Mouse (Mus musculus): ENCODE results near the gene Catsper1. TPM values are rescaled to one million over a fixed set of nuclear protein-coding genes. Genes with fewer than 3 reads are reported as not detected.

Catsper1 gene
- total and polyA plus RNA-seq, 2 experiments from 2014 or later, result not detected

DNA sequence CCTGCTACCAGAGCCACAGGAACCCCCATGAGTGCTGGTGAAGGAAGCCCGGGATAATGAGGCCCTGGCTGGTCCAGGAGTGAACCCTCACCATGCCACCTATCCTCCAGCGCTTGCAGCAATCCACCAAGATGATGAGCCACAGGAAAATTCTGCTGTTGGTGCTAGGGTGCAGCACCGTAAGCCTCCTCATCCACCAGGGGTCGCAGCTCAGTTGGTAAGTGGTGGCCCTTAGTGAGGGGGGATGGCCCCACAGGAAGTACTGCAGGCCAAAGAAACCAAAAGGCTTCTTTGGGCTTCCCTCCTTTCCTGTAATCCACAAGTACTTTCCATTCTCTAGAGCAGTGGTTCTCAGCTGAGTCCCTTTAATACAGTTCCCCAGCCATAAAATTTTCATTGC, 33.1 kb upstream of the Catsper1 start:
- Histone ChIP-seq H3K27ac (ENCODE audit: low read depth, low read length) (no peak overlapping the region), H3K4me1 (ENCODE audit: insufficient read depth) (peaks cover 8% of the 10 kb centered on the region), H3K9ac (no peak overlapping the region), H3K36me3 (ENCODE audit: insufficient read depth) (peaks cover 43% of the 10 kb centered on the region), H3K27me3 (ENCODE audit: insufficient read depth, low read length) (no peaks in the 10 kb centered on the region), H3K4me2 (ENCODE audit: low read depth) (no peak overlapping the region), H3K4me3 (ENCODE audit: low read depth, low read length) (no peak overlapping the region), H3K9me3 (ENCODE audit: low read length) (no peaks in the 10 kb centered on the region)
- peak; percentile 24 for DNase-seq
- 29% methylated on average over 4 of the region's 4 CpGs for WGBS
- TF ChIP-seq CTCF (IDR thresholded peaks at IDR 0.05; ENCODE audit: low read depth), result peak; percentile 71
- ATAC-seq, result no peak

DNA sequence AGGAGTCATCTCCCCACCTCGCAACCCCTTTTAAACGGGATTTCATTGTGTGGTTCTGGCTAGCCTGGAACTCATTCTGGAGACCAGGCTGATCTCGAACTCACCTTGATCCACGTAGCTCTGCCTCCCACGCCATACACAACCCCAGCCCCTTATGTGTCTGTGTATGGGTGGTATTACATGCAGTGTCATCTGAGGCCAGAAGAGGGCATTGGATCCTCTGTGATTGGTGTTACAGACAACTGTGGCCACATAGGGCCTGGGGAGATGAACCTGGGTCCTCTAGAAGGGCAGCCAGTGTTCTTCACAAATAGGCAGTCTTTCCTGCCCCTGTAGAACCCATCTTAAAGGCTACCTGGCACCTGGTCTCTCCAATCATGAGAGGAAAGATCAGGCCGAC, 29.3 kb upstream of the Catsper1 start:
- Histone ChIP-seq H3K9ac (no peak overlapping the region), H3K4me2 (ENCODE audit: low read depth) (no peak overlapping the region), H3K4me1 (ENCODE audit: insufficient read depth) (no peaks in the 10 kb centered on the region), H3K4me3 (ENCODE audit: low read depth, low read length) (no peak overlapping the region), H3K27me3 (ENCODE audit: insufficient read depth, low read length) (no peaks in the 10 kb centered on the region), H3K27ac (ENCODE audit: low read depth, low read length) (no peak overlapping the region), H3K9me3 (ENCODE audit: low read length) (no peaks in the 10 kb centered on the region), H3K36me3 (ENCODE audit: insufficient read depth) (peaks cover 49% of the 10 kb centered on the region)
- peak; percentile 49 for TF ChIP-seq CTCF (IDR thresholded peaks at IDR 0.05; ENCODE audit: low read depth)
- 85% methylated on average over 6 of the region's 6 CpGs for WGBS
- ATAC-seq, result 0 out of 2 replicates have a peak, but pooled peaks have one; percentile 36
- peak; percentile 12 for DNase-seq

DNA sequence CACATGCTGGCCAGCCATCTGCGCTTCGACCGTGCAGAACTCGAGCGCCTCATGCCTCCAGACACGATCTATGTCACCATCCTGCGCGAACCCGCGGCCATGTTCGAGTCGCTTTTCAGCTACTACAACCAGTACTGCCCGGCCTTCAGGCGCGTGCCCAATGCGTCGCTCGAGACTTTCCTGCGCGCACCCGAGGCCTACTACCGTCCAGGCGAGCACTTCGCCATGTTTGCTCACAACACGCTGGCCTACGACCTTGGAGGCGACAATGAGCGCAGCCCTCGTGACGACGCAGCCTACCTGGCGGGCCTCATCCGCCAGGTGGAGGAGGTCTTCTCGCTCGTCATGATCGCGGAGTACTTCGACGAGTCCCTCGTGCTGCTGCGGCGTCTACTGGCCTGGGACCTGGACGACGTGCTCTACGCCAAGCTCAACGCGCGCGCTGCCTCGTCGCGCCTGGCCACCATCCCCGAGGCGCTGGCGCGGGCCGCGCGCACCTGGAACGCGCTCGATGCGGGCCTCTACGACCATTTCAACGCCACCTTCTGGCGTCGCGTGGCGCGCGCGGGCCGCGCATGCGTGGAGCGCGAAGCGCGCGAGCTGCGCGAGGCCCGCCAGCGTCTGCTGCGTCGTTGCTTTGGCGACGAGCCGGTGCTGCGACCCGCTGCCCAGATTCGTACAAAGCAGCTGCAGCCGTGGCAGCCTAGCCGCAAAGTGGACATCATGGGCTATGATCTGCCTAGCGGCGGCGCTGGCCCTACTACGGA, 28.4 kb upstream of the Catsper1 start:
- 54% methylated on average over 98 of the region's 98 CpGs for WGBS
- Histone ChIP-seq H3K9ac (no peak overlapping the region), H3K27ac (ENCODE audit: low read depth, low read length) (no peak overlapping the region), H3K4me1 (ENCODE audit: insufficient read depth) (no peaks in the 10 kb centered on the region), H3K4me2 (ENCODE audit: low read depth) (0 out of 2 replicates have a peak overlapping the region, but pooled peaks have one; percentile 13), H3K36me3 (ENCODE audit: insufficient read depth) (peaks cover 48% of the 10 kb centered on the region), H3K9me3 (ENCODE audit: low read length) (no peaks in the 10 kb centered on the region), H3K27me3 (ENCODE audit: insufficient read depth, low read length) (no peaks in the 10 kb centered on the region), H3K4me3 (ENCODE audit: low read depth, low read length) (no peak overlapping the region)
- ATAC-seq (no peak; the same call in 1 of the 2 replicates), DNase-seq (peak; percentile 45)
- 0 out of 2 replicates have a peak, but pooled peaks have one; percentile 4 for TF ChIP-seq CTCF (IDR thresholded peaks at IDR 0.05; ENCODE audit: low read depth)

DNA sequence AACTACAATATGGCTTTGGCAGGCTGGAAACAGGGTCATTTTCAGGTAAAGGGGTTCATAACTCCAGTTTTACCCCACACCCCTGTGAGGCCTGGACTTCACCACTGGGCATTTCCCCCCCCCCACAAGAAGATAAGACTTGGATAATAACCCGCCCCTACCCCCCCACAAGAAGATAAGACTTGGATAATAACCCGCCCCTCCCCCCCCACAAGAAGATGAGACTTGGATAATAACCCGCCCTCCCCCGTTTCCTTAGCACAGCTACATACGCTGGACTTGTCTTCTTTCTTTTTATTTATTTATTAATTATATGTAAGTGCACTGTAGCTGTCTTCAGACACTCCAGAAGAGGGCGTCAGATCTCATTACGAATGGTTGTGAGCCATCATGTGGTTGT, 26.5 kb upstream of the Catsper1 start:
- no peak overlapping the region for H3K4me3 ChIP-seq (ENCODE audit: low read depth, low read length)
- H3K27me3 ChIP-seq (ENCODE audit: insufficient read depth, low read length), result no peaks in the 10 kb centered on the region
- no peaks in the 10 kb centered on the region for H3K4me1 ChIP-seq (ENCODE audit: insufficient read depth)
- H3K27ac ChIP-seq (ENCODE audit: low read depth, low read length), result no peak overlapping the region
- ATAC-seq (no peak), DNase-seq (no peak)
- H3K9ac ChIP-seq, result no peak overlapping the region
- H3K9me3 ChIP-seq (ENCODE audit: low read length), result no peaks in the 10 kb centered on the region
- 88% methylated on average over 7 of the region's 7 CpGs for WGBS
- no peak for TF ChIP-seq CTCF (IDR thresholded peaks at IDR 0.05; ENCODE audit: low read depth)
- H3K4me2 ChIP-seq (ENCODE audit: low read depth), result no peak overlapping the region
- peaks cover 31% of the 10 kb centered on the region for H3K36me3 ChIP-seq (ENCODE audit: insufficient read depth)

DNA sequence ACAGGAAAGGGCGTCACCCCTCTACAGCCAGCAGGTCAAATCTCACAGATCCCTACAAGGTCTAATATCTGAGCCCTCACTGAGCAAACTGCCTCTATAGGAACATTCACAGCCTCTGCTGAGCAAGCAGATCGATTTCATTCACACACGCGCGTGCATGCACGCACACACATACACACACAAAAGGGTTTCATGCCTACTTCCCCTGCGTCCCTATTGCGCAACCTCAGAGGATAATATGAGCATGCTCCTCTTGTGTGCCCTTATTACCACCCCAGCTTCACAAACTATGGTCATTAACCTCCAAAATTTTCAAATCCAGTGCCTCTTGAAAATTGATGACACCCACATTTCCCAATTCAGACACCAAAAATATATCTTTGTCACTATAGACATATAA, 22.4 kb upstream of the Catsper1 start:
- Histone ChIP-seq H3K9ac (no peak overlapping the region), H3K4me2 (ENCODE audit: low read depth) (no peak overlapping the region), H3K9me3 (ENCODE audit: low read length) (no peaks in the 10 kb centered on the region), H3K27me3 (ENCODE audit: insufficient read depth, low read length) (no peaks in the 10 kb centered on the region), H3K36me3 (ENCODE audit: insufficient read depth) (no peaks in the 10 kb centered on the region), H3K27ac (ENCODE audit: low read depth, low read length) (no peak overlapping the region), H3K4me3 (ENCODE audit: low read depth, low read length) (no peak overlapping the region), H3K4me1 (ENCODE audit: insufficient read depth) (no peaks in the 10 kb centered on the region)
- WGBS, result 90% methylated on average over 8 of the region's 8 CpGs
- ATAC-seq, result no peak
- no peak for TF ChIP-seq CTCF (IDR thresholded peaks at IDR 0.05; ENCODE audit: low read depth)
- no peak for DNase-seq

DNA sequence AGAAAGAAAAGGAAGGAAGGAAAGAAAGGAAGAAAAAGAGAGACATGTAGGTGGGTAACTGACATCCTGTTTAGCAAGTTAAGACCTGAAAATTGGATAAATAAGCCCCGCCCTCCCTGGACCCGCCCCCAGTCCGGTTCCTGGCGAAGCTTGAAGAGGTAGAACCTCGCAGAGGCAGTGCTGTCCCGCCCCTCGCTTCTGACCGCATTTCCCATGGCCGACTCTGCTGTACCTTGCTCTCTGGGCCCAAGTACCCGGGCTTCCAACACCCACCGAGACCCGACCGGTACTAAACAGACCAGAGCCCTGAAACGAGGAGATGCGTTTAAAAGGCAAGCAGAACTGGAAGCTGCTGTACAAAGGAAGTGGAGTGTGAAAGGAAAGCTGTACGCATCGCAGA, 11.7 kb upstream of the Catsper1 start:
- ATAC-seq (no peak), DNase-seq (no peak)
- TF ChIP-seq CTCF (IDR thresholded peaks at IDR 0.05; ENCODE audit: low read depth), result no peak
- WGBS, result 60% methylated on average over 17 of the region's 17 CpGs
- Histone ChIP-seq H3K9ac (no peak overlapping the region), H3K4me2 (ENCODE audit: low read depth) (no peak overlapping the region), H3K27ac (ENCODE audit: low read depth, low read length) (no peak overlapping the region), H3K27me3 (ENCODE audit: insufficient read depth, low read length) (no peaks in the 10 kb centered on the region), H3K36me3 (ENCODE audit: insufficient read depth) (no peaks in the 10 kb centered on the region), H3K4me3 (ENCODE audit: low read depth, low read length) (no peak overlapping the region), H3K9me3 (ENCODE audit: low read length) (no peaks in the 10 kb centered on the region), H3K4me1 (ENCODE audit: insufficient read depth) (no peaks in the 10 kb centered on the region)

DNA sequence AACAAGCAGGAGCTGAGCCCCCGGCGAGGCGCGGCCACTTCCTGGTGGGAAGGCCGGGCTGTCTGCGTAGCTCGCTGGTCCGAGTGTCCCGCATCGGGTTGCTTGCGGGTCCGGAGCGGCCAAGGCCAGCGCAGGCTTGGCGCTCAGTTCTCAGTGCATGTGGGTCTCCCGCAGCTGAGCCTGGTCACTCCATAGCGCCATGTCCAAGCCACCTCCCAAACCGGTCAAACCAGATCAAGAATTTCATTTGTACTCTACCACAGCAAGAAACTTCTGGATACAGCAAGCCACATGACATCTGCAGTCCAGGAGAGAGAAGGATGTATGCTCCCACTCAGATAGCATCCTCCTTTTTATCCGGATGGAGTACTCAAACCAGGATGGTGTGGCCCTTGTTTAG, 7.6 kb upstream of the Catsper1 start:
- Histone ChIP-seq H3K9me3 (ENCODE audit: low read length) (no peaks in the 10 kb centered on the region), H3K4me1 (ENCODE audit: insufficient read depth) (no peaks in the 10 kb centered on the region), H3K4me2 (ENCODE audit: low read depth) (no peak overlapping the region), H3K36me3 (ENCODE audit: insufficient read depth) (no peaks in the 10 kb centered on the region), H3K9ac (no peak overlapping the region), H3K27me3 (ENCODE audit: insufficient read depth, low read length) (no peaks in the 10 kb centered on the region), H3K4me3 (ENCODE audit: low read depth, low read length) (no peak overlapping the region), H3K27ac (ENCODE audit: low read depth, low read length) (no peak overlapping the region)
- no peak for TF ChIP-seq CTCF (IDR thresholded peaks at IDR 0.05; ENCODE audit: low read depth)
- DNase-seq (no peak), ATAC-seq (no peak)
- 81% methylated on average over 19 of the region's 19 CpGs for WGBS
